Mouse (Mus musculus): ENCODE measurements around the gene Ankrd22.

DNA sequence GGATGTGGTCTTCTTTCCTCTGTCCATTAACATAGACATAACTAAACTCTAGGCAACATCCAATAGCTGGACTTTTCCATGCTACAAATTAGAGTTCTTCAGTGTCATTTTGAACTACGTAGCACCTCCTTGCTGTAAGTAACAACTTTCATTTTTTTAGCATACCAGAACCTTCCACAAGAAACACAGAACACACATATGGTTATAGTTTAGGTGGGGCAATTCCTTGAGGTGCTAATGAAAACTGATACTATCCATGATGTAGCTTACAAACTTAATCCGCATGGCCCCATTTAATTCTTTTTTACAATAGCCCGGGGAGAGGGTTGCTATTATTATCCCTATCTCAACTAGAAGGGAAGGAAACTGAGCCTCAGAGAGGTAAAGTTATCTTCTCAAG lies 8.2 kb upstream of the Ankrd22 start:
- TF ChIP-seq CTCF (IDR thresholded peaks at IDR 0.05; ENCODE audit: control insufficient read depth, insufficient read depth, insufficient read length): no peak
- no peak for TF ChIP-seq MAX (IDR thresholded peaks at IDR 0.05)
- no peak for TF ChIP-seq MYOD1 (IDR thresholded peaks at IDR 0.05; ENCODE audit: control insufficient read depth, insufficient read length, low read depth)
